Mouse (Mus musculus) G1E (cell line): ENCODE measurements around the gene Glyr1.

Experiments used
- CTCF ChIP-seq: IDR thresholded peaks from 2 replicates; pipeline ENCODE4 v1.5.1; 2012; ENCODE audit warnings: low read depth, low read length, inconsistent platforms, mixed read lengths
- GATA1 ChIP-seq: IDR thresholded peaks from 2 replicates; pipeline ENCODE4 v1.6.1; 2012; ENCODE audit warnings: borderline replicate concordance, low read length, inconsistent platforms, mixed read lengths
- GATA2 ChIP-seq: IDR thresholded peaks from 2 replicates; pipeline ENCODE4 v1.6.1; 2012; ENCODE audit warnings: low read depth, low read length, inconsistent platforms, borderline replicate concordance
- TAL1 ChIP-seq: conservative IDR thresholded peaks from 2 replicates; pipeline ENCODE4 v1.6.1; 2012; ENCODE audit warnings: low read depth, low read length, inconsistent platforms, mixed read lengths

- no peak for TF ChIP-seq GATA1
- TF ChIP-seq CTCF, result no peak
- TF ChIP-seq GATA2, result no peak
- no peak for TF ChIP-seq TAL1
Measured at GRCm38 (mm10) chr16:5035591-5035990, 14.1 kb downstream of the Glyr1 start.
